Mouse (Mus musculus): ENCODE measurements around the gene Hipk4. TPM values are rescaled to one million over a fixed set of nuclear protein-coding genes. Genes with fewer than 3 reads are reported as not detected.
"Not testable (repeated sequence)": the region's sequence is repeated elsewhere in the genome, so short reads cannot be mapped to it uniquely, and the experiment has no call there.

Gene Hipk4
- polyA plus RNA-seq, 1 experiment from 2014 or later, result 0.86 TPM

- WGBS, result 2% methylated on average over 13 of the region's 13 CpGs
- Histone ChIP-seq H3K9ac (peak overlapping the region; percentile 37), H3K27ac (peak overlapping the region; percentile 99), H3K27me3 (replicated peaks) (no peaks in the 10 kb centered on the region), H3K4me1 (peaks cover 28% of the 10 kb centered on the region), H3K36me3 (peaks cover 9% of the 10 kb centered on the region; the same call in 1 of the 2 replicates), H3K9me3 (no peaks in the 10 kb centered on the region), H3K4me3 (replicated peaks) (peak overlapping the region; percentile 79), H3K4me2 (peak overlapping the region; percentile 79)
- ATAC-seq (ENCODE audit: insufficient read depth, low FRiP score, low read depth), result no peak
Observed at GRCm38 (mm10) chr7:27486102-27486769, 36.8 kb upstream of the Hipk4 start.

- H3K9ac ChIP-seq, result peak within 1 kb of the TSS; percentile 81
- peak within 1 kb of the TSS; percentile 79 for H3K4me3 ChIP-seq (replicated peaks)
- no peaks in the 10 kb centered on the region for H3K9me3 ChIP-seq
- WGBS, result under 1% methylated on average over 74 of the region's 80 CpGs
- no peaks in the 10 kb centered on the region for H3K27me3 ChIP-seq (replicated peaks)
- H3K4me1 ChIP-seq, result peaks cover 35% of the 10 kb centered on the region
- H3K36me3 ChIP-seq, result peaks cover 9% of the 10 kb centered on the region; the same call in 1 of the 2 replicates
- peak; percentile 91 for ATAC-seq (ENCODE audit: insufficient read depth, low FRiP score, low read depth)
- peak within 1 kb of the TSS; percentile 99 for H3K27ac ChIP-seq
- peak within 1 kb of the TSS; percentile 79 for H3K4me2 ChIP-seq
Observed at GRCm38 (mm10) chr7:27486770-27487697, 36.0 kb upstream of the Hipk4 start, which contains the start of gene Sertad1. Sertad1 (plus strand) TSS chr7:27486910.

- no peak for ATAC-seq (ENCODE audit: insufficient read depth, low FRiP score, low read depth)
- peaks cover 33% of the 10 kb centered on the region for H3K4me1 ChIP-seq
- no peaks in the 10 kb centered on the region for H3K27me3 ChIP-seq (replicated peaks)
- H3K36me3 ChIP-seq, result peaks cover 9% of the 10 kb centered on the region; the same call in 1 of the 2 replicates
- no peaks in the 10 kb centered on the region for H3K9me3 ChIP-seq
- peak overlapping the region; percentile 81 for H3K9ac ChIP-seq
- H3K4me2 ChIP-seq, result peak overlapping the region; percentile 79
- 2% methylated on average over 13 of the region's 13 CpGs for WGBS
- H3K4me3 ChIP-seq (replicated peaks), result peak overlapping the region; percentile 79
- H3K27ac ChIP-seq, result peak overlapping the region; percentile 99
Observed at GRCm38 (mm10) chr7:27487740-27488268, 35.3 kb upstream of the Hipk4 start.

DNA sequence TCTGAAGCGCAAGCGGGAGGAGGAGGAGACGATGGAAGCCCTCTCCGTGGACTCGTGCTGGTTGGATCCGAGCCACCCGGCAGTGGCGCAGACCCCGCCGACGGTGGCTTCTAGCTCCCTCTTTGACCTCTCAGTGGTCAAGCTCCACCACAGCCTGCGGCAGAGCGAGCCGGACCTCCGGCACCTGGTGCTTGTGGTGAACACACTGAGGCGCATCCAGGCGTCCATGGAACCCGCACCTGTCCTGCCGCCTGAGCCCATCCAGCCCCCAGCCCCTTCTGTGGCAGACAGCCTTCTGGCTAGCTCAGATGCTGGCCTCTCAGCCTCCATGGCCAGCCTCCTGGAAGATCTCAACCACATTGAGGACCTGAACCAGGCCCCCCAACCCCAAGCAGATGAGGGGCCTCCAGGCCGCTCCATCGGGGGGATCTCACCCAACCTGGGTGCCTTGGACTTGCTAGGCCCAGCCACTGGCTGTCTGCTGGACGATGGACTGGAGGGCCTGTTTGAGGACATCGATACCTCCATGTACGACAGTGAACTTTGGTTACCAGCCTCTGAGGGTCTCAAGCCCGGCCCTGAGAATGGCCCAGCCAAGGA lies 33.7 kb upstream of the Hipk4 start:
- no peak overlapping the region for H3K4me3 ChIP-seq (replicated peaks)
- WGBS, result 89% methylated on average over 25 of the region's 25 CpGs
- no peaks in the 10 kb centered on the region for H3K27me3 ChIP-seq (replicated peaks)
- no peak for ATAC-seq (ENCODE audit: insufficient read depth, low FRiP score, low read depth)
- H3K36me3 ChIP-seq, result peaks cover 9% of the 10 kb centered on the region; the same call in 1 of the 2 replicates
- H3K4me1 ChIP-seq, result peaks cover 33% of the 10 kb centered on the region
- no peak overlapping the region; the same call in 1 of the 2 replicates for H3K4me2 ChIP-seq
- H3K27ac ChIP-seq, result peak overlapping the region; percentile 95; the same call in 1 of the 2 replicates
- H3K9me3 ChIP-seq, result no peaks in the 10 kb centered on the region
- H3K9ac ChIP-seq, result no peak overlapping the region

GRCm38 (mm10) chr7:27490227-27490542 lies 32.9 kb upstream of the Hipk4 start:
- Histone ChIP-seq H3K27me3 (replicated peaks) (no peaks in the 10 kb centered on the region), H3K9ac (peak overlapping the region; percentile 37; the same call in 1 of the 2 replicates), H3K9me3 (no peaks in the 10 kb centered on the region), H3K4me2 (peak overlapping the region; percentile 66), H3K4me3 (replicated peaks) (peak overlapping the region; percentile 41), H3K27ac (peak overlapping the region; percentile 95), H3K4me1 (peaks cover 33% of the 10 kb centered on the region), H3K36me3 (peaks cover 9% of the 10 kb centered on the region; the same call in 1 of the 2 replicates)
- 23% methylated on average over 4 of the region's 4 CpGs for WGBS
- ATAC-seq (ENCODE audit: insufficient read depth, low FRiP score, low read depth), result no peak

DNA sequence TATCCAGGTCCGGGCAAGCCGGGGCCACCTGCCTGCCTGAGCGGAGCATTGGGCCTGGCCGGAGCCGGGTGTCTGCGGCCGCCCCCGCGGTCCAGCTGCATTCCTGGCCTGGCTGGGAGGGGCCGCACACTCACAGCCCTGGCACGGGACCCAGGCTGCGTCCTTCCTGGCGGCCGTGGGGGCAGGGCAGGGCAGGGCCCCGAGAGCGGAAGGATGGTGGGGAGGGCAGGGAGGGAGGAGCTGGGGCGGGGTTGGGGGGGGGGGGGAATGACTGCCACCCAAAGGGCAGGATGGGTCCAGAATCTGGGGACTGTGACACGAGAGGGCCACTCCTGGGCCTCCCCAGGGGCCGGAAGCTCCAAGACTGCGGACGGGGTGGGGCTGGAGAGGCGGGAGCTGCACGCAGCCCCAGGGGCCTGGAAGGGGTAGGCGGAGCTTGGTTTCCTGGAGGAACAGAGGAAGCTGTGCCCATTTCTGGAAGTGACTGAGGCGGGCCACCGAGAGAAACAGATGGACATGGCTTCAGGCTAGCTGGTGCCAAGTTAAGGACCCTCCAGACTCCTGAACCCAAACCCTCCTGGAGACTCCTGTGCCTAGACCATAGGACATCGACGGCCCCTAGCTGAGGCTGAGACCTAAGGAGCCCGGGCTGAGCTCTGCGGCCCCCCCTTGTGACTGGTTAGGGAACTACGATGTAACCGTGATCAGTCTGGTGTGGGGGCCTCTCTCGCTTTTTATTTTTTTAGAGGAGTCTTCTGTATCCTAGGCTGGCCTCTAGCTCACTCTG lies 32.3 kb upstream of the Hipk4 start:
- under 1% methylated on average over 30 of the region's 33 CpGs for WGBS
- Histone ChIP-seq H3K4me1 (peaks cover 33% of the 10 kb centered on the region), H3K27ac (peak overlapping the region; percentile 95), H3K4me2 (peak overlapping the region; percentile 66), H3K27me3 (replicated peaks) (no peaks in the 10 kb centered on the region), H3K9me3 (no peaks in the 10 kb centered on the region), H3K36me3 (peaks cover 9% of the 10 kb centered on the region; the same call in 1 of the 2 replicates), H3K4me3 (replicated peaks) (peak overlapping the region; percentile 41), H3K9ac (peak overlapping the region; percentile 37; the same call in 1 of the 2 replicates)
- peak; percentile 84 for ATAC-seq (ENCODE audit: insufficient read depth, low FRiP score, low read depth)

DNA sequence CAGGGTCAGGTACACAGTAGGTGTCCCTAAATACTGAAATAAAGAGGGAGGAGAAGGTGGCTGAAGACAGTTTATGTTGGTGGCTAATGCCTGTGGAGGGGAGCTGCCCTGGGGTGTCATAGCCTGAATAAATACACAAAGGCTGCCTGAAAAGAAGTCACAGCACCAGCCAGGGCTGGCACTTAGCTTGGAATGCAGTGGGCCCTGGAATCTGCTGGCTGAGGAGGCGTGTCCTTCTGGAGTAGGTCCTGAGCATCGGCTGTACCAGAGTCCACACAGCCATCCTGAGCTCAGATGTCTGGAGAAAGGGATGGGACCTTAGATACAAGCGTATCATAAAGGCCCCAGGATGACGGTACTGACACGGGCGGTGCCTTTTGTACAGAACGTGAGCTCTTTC lies 31.2 kb upstream of the Hipk4 start:
- Histone ChIP-seq H3K4me3 (replicated peaks) (no peak overlapping the region), H3K9ac (no peak overlapping the region), H3K4me1 (peaks cover 33% of the 10 kb centered on the region), H3K27ac (peak overlapping the region; percentile 52; the same call in 1 of the 2 replicates), H3K4me2 (no peak overlapping the region), H3K27me3 (replicated peaks) (no peaks in the 10 kb centered on the region), H3K9me3 (no peaks in the 10 kb centered on the region), H3K36me3 (peaks cover 9% of the 10 kb centered on the region; the same call in 1 of the 2 replicates)
- WGBS, result 71% methylated on average over 7 of the region's 7 CpGs
- no peak for ATAC-seq (ENCODE audit: insufficient read depth, low FRiP score, low read depth)

DNA sequence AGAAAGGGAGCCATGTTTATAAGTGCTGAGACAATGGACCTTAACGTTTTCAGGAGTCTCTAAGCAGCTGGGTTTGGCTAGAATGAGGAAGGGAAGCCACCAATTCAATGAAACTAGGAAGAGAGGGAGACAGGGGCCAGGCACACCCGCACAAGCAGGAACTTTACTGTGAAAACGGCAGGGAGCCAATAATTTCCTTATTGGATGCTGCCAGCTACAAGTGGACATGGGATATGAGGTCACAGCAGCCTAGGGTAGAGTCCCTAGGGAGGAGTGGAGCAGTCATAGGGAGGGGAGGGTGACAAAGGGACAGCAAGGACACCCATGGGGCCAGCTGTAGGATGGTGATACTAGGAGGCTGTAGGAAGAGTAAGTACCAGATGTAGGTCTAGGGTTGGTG lies 30.0 kb upstream of the Hipk4 start:
- Histone ChIP-seq H3K4me3 (replicated peaks) (no peak overlapping the region), H3K27ac (no peak overlapping the region), H3K9me3 (no peaks in the 10 kb centered on the region), H3K4me2 (no peak overlapping the region), H3K9ac (no peak overlapping the region), H3K27me3 (replicated peaks) (no peaks in the 10 kb centered on the region), H3K4me1 (peaks cover 33% of the 10 kb centered on the region), H3K36me3 (peaks cover 9% of the 10 kb centered on the region; the same call in 1 of the 2 replicates)
- ATAC-seq (ENCODE audit: insufficient read depth, low FRiP score, low read depth), result no peak
- WGBS, result 52% methylated on average over 3 of the region's 3 CpGs

DNA sequence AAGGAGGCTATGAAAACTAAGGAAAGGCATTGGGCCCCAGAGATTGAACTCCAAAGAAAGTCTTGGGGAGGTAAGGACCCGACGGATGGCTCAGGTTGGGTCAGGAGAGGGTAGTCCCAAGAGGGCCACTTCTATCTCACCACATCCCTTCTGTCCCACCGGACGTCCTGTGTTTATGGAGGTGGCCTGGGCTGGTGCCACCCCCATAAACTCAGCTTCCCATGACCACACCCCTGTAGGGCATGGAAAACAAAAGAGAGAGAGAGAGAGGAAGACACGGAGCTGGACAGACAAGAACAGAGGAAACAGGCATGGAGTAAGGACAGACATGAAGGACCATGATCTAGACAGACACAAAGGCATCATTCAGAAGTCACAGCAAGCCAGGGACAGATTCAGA lies 29.6 kb upstream of the Hipk4 start:
- Histone ChIP-seq H3K4me3 (replicated peaks) (no peak overlapping the region), H3K9me3 (no peaks in the 10 kb centered on the region), H3K27me3 (replicated peaks) (no peaks in the 10 kb centered on the region), H3K4me1 (peaks cover 29% of the 10 kb centered on the region), H3K36me3 (peaks cover 9% of the 10 kb centered on the region; the same call in 1 of the 2 replicates), H3K27ac (no peak overlapping the region), H3K4me2 (no peak overlapping the region), H3K9ac (no peak overlapping the region)
- WGBS, result 84% methylated on average over 5 of the region's 5 CpGs
- ATAC-seq (ENCODE audit: insufficient read depth, low FRiP score, low read depth), result no peak

DNA sequence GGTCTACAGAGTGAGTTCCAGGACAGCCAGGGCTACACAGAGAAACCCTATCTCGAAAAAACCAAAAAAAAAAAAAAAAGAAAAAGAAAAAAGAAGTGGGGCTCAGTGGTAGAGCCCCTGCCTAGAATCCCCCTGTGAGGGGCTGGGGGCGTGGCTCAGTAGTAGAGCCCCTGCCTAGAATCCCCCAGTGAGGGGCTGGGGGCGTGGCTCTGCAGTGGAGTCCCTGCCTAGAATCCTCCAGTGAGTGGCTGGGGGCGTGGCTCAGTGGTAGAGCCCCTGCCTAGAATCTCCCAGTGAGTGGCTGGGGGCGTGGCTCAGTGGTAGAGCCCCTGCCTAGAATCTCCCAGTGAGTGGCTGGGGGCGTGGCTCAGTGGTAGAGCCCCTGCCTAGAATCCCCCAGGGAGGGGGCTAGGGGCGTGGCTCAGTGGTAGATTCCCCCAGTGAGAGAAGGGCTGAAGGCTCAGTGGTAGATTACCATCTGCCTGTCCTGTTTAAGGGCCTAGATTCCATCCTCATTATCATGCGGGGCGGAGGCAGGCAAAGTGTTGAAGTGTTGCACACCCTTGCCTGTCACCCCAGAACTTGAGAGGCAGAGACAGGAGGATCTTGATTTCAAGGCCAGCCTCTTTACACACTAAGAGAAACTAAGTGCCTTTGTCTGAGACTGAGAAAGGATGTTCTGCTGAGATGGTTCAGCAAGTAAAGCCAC lies 28.3 kb upstream of the Hipk4 start:
- H3K27ac ChIP-seq; H3K36me3 ChIP-seq; ATAC-seq (ENCODE audit: insufficient read depth, low FRiP score, low read depth); H3K9ac ChIP-seq; H3K4me2 ChIP-seq; H3K9me3 ChIP-seq; H3K4me3 ChIP-seq (replicated peaks); H3K27me3 ChIP-seq (replicated peaks): not testable (repeated sequence)
- WGBS, result 90% methylated on average over 9 of the region's 9 CpGs
- peaks cover 18% of the 10 kb centered on the region for H3K4me1 ChIP-seq
